Comparison of ENCODE assay signal across 24 mouse cellular contexts in genomic region chr1:177336436-177336835, GRCm38 (mm10).
DNase-seq lines count a peak whose midpoint lies in the region; ATAC-seq lines count a peak whose summit lies in the region.
"Had no signal": no experiment of that assay in that cellular context is flagged by ENCODE, and none has a peak within 500 bp of the region (broad histone marks: within the 10 kb centered on the region; RNA-seq: fewer than 3 reads in every experiment).

No protein-coding gene starts in this region.

- H3K4me2 ChIP-seq in midbrain, embryonic 13.5 days (replicated peaks), result no peak overlapping the region
- H3K4me2 ChIP-seq: embryonic facial prominence, embryonic 13.5 days; embryonic facial prominence, embryonic 15.5 days; forebrain, embryonic 12.5 days had no signal

- peaks cover 54% of the 10 kb centered on the region for H3K4me1 ChIP-seq in midbrain, embryonic 10.5 days
- peaks cover 20% of the 10 kb centered on the region for H3K4me1 ChIP-seq in midbrain, embryonic 13.5 days (replicated peaks)
- H3K4me1 ChIP-seq: embryonic facial prominence, embryonic 15.5 days had no signal

- H3K27ac ChIP-seq in midbrain, embryonic 10.5 days (replicated peaks), result peak overlapping the region; percentile 55; the same call in 1 of the 2 replicates
- no peak overlapping the region for H3K27ac ChIP-seq in midbrain, embryonic 13.5 days
- H3K27ac ChIP-seq: embryonic facial prominence, embryonic 13.5 days; embryonic facial prominence, embryonic 15.5 days; forebrain, embryonic 12.5 days had no signal

- ATAC-seq in midbrain, embryonic 13.5 days, result no peak
- ATAC-seq: CD4-positive, CD25-positive, alpha-beta regulatory T cell, adult 4 months; forebrain, embryonic 14.5 days; forebrain, postnatal 0 days had no signal

- H3K9ac ChIP-seq in midbrain, embryonic 13.5 days (replicated peaks), result no peak overlapping the region
- H3K9ac ChIP-seq: embryonic facial prominence, embryonic 13.5 days; embryonic facial prominence, embryonic 15.5 days; forebrain, embryonic 12.5 days; forebrain, postnatal 0 days had no signal

- no peaks in the 10 kb centered on the region for H3K27me3 ChIP-seq in midbrain, embryonic 10.5 days (ENCODE audit: low read depth, poor library complexity, severe bottlenecking)
- H3K27me3 ChIP-seq in midbrain, embryonic 13.5 days, result no peaks in the 10 kb centered on the region
- H3K27me3 ChIP-seq: CH12.LX; embryonic facial prominence, embryonic 13.5 days; embryonic facial prominence, embryonic 15.5 days; forebrain, embryonic 12.5 days had no signal

- peak; percentile 53 for DNase-seq in adrenal gland, adult 2 months
- no peak for DNase-seq in adrenal gland, postnatal 4 days (ENCODE audit: low spot score in 2 of 2)
- no peak for DNase-seq in midbrain, embryonic 10.5 days (ENCODE audit: low spot score)
- DNase-seq in Muller cell, postnatal 12 days (ENCODE audit: inconsistent ontology term), result peak; percentile 35
- DNase-seq in layer of hippocampus, postnatal 36 days, result no peak
- DNase-seq: B cell, adult 2 months; cerebellum, adult 11 months; cerebellum, adult 18-20 months; cerebellum, adult 8-10 months; cerebellum, adult 9-11 months; cerebellum, postnatal 14 days; cerebellum, postnatal 36 days; embryo, embryonic 11 days; forebrain, postnatal 0 days had no signal

- no peaks in the 10 kb centered on the region for H3K9me3 ChIP-seq in midbrain, embryonic 10.5 days (replicated peaks)
- no peaks in the 10 kb centered on the region for H3K9me3 ChIP-seq in midbrain, embryonic 13.5 days
- H3K9me3 ChIP-seq: embryonic facial prominence, embryonic 13.5 days; embryonic facial prominence, embryonic 15.5 days; forebrain, embryonic 10.5 days; forebrain, embryonic 12.5 days had no signal

- no peak overlapping the region for H3K4me3 ChIP-seq in midbrain, embryonic 10.5 days
- no peak overlapping the region for H3K4me3 ChIP-seq in midbrain, embryonic 13.5 days (replicated peaks)
- H3K4me3 ChIP-seq: embryonic facial prominence, embryonic 13.5 days; embryonic facial prominence, embryonic 15.5 days; erythroblast, embryonic 14.5 days; forebrain, embryonic 10.5 days; forebrain, embryonic 12.5 days had no signal

- 95% methylated on average over 2 of the region's 2 CpGs for WGBS in midbrain, embryonic 10.5 days
- 97% methylated on average over 2 of the region's 2 CpGs for WGBS in midbrain, embryonic 13.5 days

- no peaks in the 10 kb centered on the region for H3K36me3 ChIP-seq in midbrain, embryonic 10.5 days
- no peaks in the 10 kb centered on the region for H3K36me3 ChIP-seq in midbrain, embryonic 13.5 days
- H3K36me3 ChIP-seq: embryonic facial prominence, embryonic 13.5 days; embryonic facial prominence, embryonic 15.5 days; forebrain, embryonic 10.5 days; forebrain, embryonic 12.5 days; G1E had no signal

Comparison
In these comparisons a context has a peak if more than half of its experiments do, and no peak if none do; other contexts are left out.
1. DNase-seq: peak in adrenal gland, adult 2 months (single experiment) and Muller cell, postnatal 12 days (single experiment); none in adrenal gland, postnatal 4 days (0 of 2), midbrain, embryonic 10.5 days (single experiment) and layer of hippocampus, postnatal 36 days (0 of 2).